Mouse (Mus musculus) T-cell, adult 2 months (primary cell): ENCODE data around the gene Rps13.
A peak's percentile ranks its signal among the peaks of the same experiment; 100 is the strongest.
"Not testable (repeated sequence)": the region's sequence is repeated elsewhere in the genome, so short reads cannot be mapped to it uniquely, and the experiment has no call there.

Experiments used
- DNase-seq: peaks from one replicate; pipeline ENCODE4 v3.0.0; 2022; ENCODE audit warnings: low spot score

The Rps13 gene

GRCm38 (mm10) chr7:116333713-116334668, at the start of gene Rps13:
Gene Rps13, minus strand, starts transcription at chr7:116334195.
- DNase-seq = peak; percentile 98

GRCm38 (mm10) chr7:116379181-116379580, 45.2 kb upstream of the Rps13 start:
- not testable (repeated sequence) for DNase-seq

GRCm38 (mm10) chr7:116374284-116374683, 40.3 kb upstream of the Rps13 start:
- DNase-seq = no peak

- peak; percentile 70 for DNase-seq
Observed at GRCm38 (mm10) chr7:116336226-116336625, 2.2 kb upstream of the Rps13 start.

- DNase-seq = no peak
Observed at GRCm38 (mm10) chr7:116335133-116335532, 1.1 kb upstream of the Rps13 start.

GRCm38 (mm10) chr7:116334669-116335038, 659 bp upstream of the Rps13 start:
- no peak for DNase-seq

- no peak for DNase-seq
Observed at GRCm38 (mm10) chr7:116331246-116331645, 2.7 kb downstream of the Rps13 start.

GRCm38 (mm10) chr7:116329858-116330257, 4.1 kb downstream of the Rps13 start:
- no peak for DNase-seq

- DNase-seq = no peak
Observed at GRCm38 (mm10) chr7:116328777-116329176, 5.2 kb downstream of the Rps13 start.

- peak; percentile 77 for DNase-seq
Observed at GRCm38 (mm10) chr7:116327901-116328300, 6.1 kb downstream of the Rps13 start.

GRCm38 (mm10) chr7:116323331-116323964, 10.5 kb downstream of the Rps13 start:
- DNase-seq = peak; percentile 41

- peak; percentile 36 for DNase-seq
Observed at GRCm38 (mm10) chr7:116309456-116309855, 24.5 kb downstream of the Rps13 start.

GRCm38 (mm10) chr7:116308632-116308991, 25.4 kb downstream of the Rps13 start:
- no peak for DNase-seq

- peak; percentile 33 for DNase-seq
Observed at GRCm38 (mm10) chr7:116307871-116308631, 25.9 kb downstream of the Rps13 start, which contains the start of gene Plekha7. Gene Plekha7, minus strand, starts transcription at chr7:116308376.

- peak; percentile 27 for DNase-seq
Observed at GRCm38 (mm10) chr7:116307099-116307870, 26.7 kb downstream of the Rps13 start.

- peak; percentile 4 for DNase-seq
Observed at GRCm38 (mm10) chr7:116306601-116307000, 27.4 kb downstream of the Rps13 start.

- DNase-seq = no peak
Observed at GRCm38 (mm10) chr7:116301661-116302311, 32.2 kb downstream of the Rps13 start.

- DNase-seq = no peak
Observed at GRCm38 (mm10) chr7:116301144-116301543, 32.9 kb downstream of the Rps13 start.

GRCm38 (mm10) chr7:116298851-116299250, 35.1 kb downstream of the Rps13 start:
- DNase-seq = no peak

GRCm38 (mm10) chr7:116298389-116298788, 35.6 kb downstream of the Rps13 start:
- DNase-seq = no peak

- DNase-seq = no peak
Observed at GRCm38 (mm10) chr7:116294961-116295360, 39.0 kb downstream of the Rps13 start.
